In genomic region chr17:72395956-72396355, GRCm38 (mm10) we compare ENCODE assay signal across 22 mouse cellular contexts.
DNase-seq lines count a peak whose midpoint lies in the region; ATAC-seq and TF ChIP-seq lines count a peak whose summit lies in the region.
"Had no signal": no experiment of that assay in that cellular context is flagged by ENCODE, and none has a peak within 500 bp of the region (broad histone marks: within the 10 kb centered on the region; RNA-seq: fewer than 3 reads in every experiment).

No protein-coding gene starts in this region.

- H3K4me3 ChIP-seq in kidney, embryonic 15.5 days (replicated peaks): no peak overlapping the region
- no peak overlapping the region for H3K4me3 ChIP-seq in limb, embryonic 14.5 days (replicated peaks; ENCODE audit: low read length)
- H3K4me3 ChIP-seq: erythroblast, embryonic 14.5 days; forebrain, embryonic 13.5 days; heart, embryonic 15.5 days; hindbrain, embryonic 13.5 days; midbrain, embryonic 12.5 days had no signal

- H3K9me3 ChIP-seq in kidney, embryonic 15.5 days (replicated peaks): no peaks in the 10 kb centered on the region
- H3K9me3 ChIP-seq in limb, embryonic 14.5 days (ENCODE audit: control insufficient read depth, low read length): no peaks in the 10 kb centered on the region
- H3K9me3 ChIP-seq: forebrain, embryonic 13.5 days; heart, embryonic 15.5 days; hindbrain, embryonic 13.5 days; midbrain, embryonic 12.5 days had no signal

- 18% methylated on average over 8 of the region's 8 CpGs for WGBS in kidney, embryonic 15.5 days
- WGBS in limb, embryonic 14.5 days: 26% methylated on average over 8 of the region's 8 CpGs

- H3K27me3 ChIP-seq in kidney, embryonic 15.5 days: no peaks in the 10 kb centered on the region
- no peaks in the 10 kb centered on the region for H3K27me3 ChIP-seq in limb, embryonic 14.5 days (ENCODE audit: control insufficient read depth, insufficient read depth, low read length)
- H3K27me3 ChIP-seq: forebrain, embryonic 13.5 days; heart, embryonic 15.5 days; hindbrain, embryonic 13.5 days; midbrain, embryonic 12.5 days had no signal

- ATAC-seq in kidney, embryonic 15.5 days (replicated peaks; ENCODE audit: low FRiP score): no peak
- ATAC-seq in limb, embryonic 14.5 days (ENCODE audit: low FRiP score, low read depth): no peak; the same call in 1 of the 2 replicates
- ATAC-seq in megakaryocyte, adult 5-6 weeks (ENCODE audit: poor library complexity, severe bottlenecking): no peak
- ATAC-seq: forebrain, embryonic 13.5 days; lung, postnatal 0 days had no signal

- no peak overlapping the region for H3K4me2 ChIP-seq in kidney, embryonic 15.5 days
- 0 out of 2 replicates have a peak overlapping the region, but pooled peaks have one; percentile 2 for H3K4me2 ChIP-seq in limb, embryonic 14.5 days (replicated peaks; ENCODE audit: low read depth, low read length, severe bottlenecking)
- H3K4me2 ChIP-seq: forebrain, embryonic 13.5 days; heart, embryonic 15.5 days; hindbrain, embryonic 13.5 days; midbrain, embryonic 12.5 days had no signal

- peak; percentile 14 for DNase-seq in embryo, embryonic 10 days (ENCODE audit: low spot score)
- DNase-seq in embryo, embryonic 9.5 days (ENCODE audit: extremely low spot score): no peak
- DNase-seq in kidney, postnatal 4 days: peak; percentile 5 to 39
- DNase-seq in embryo, embryonic 11 days: peak; percentile 10
- DNase-seq in limb, embryonic 14.5 days (ENCODE audit: low spot score): no peak
- DNase-seq in spleen, adult 12 weeks (ENCODE audit: low spot score): no peak
- DNase-seq: adrenal gland, postnatal 14 days; cerebellum, adult 11 months; cerebellum, postnatal 10 days; heart, postnatal 36 days; kidney, adult 11 months; kidney, postnatal 14 days; thymus, adult 2 months had no signal

- H3K9ac ChIP-seq in kidney, embryonic 15.5 days: no peak overlapping the region
- H3K9ac ChIP-seq in limb, embryonic 14.5 days (ENCODE audit: low read depth, low read length, severe bottlenecking): no peak overlapping the region
- H3K9ac ChIP-seq: forebrain, embryonic 13.5 days; heart, embryonic 15.5 days; hindbrain, embryonic 13.5 days; midbrain, embryonic 12.5 days had no signal

- H3K4me1 ChIP-seq in kidney, embryonic 15.5 days: 0 out of 2 replicates have a peak, but pooled peaks cover 3% of the 10 kb centered on the region
- no peaks in the 10 kb centered on the region for H3K4me1 ChIP-seq in limb, embryonic 14.5 days (ENCODE audit: control insufficient read depth, insufficient read depth, low read length)
- H3K4me1 ChIP-seq: heart, embryonic 15.5 days; hindbrain, embryonic 13.5 days had no signal

- no peak overlapping the region for H3K27ac ChIP-seq in kidney, embryonic 15.5 days
- no peak overlapping the region for H3K27ac ChIP-seq in limb, embryonic 14.5 days (replicated peaks; ENCODE audit: low read depth, low read length)
- H3K27ac ChIP-seq: forebrain, embryonic 13.5 days; heart, embryonic 15.5 days; hindbrain, embryonic 13.5 days; midbrain, embryonic 12.5 days; stomach, postnatal 0 days had no signal

- H3K36me3 ChIP-seq in kidney, embryonic 15.5 days: no peaks in the 10 kb centered on the region
- no peaks in the 10 kb centered on the region for H3K36me3 ChIP-seq in limb, embryonic 14.5 days (ENCODE audit: control insufficient read depth, insufficient read depth, low read length)
- H3K36me3 ChIP-seq: heart, embryonic 15.5 days; hindbrain, embryonic 13.5 days; midbrain, embryonic 12.5 days had no signal

- TF ChIP-seq POLR2A in limb, embryonic 14.5 days (IDR thresholded peaks at IDR 0.05; ENCODE audit: borderline replicate concordance, extremely low read depth, insufficient read depth, insufficient read length): no peak

Comparison
In these comparisons a context has a peak if more than half of its experiments do, and no peak if none do; other contexts are left out.
1. DNase-seq: peak in embryo, embryonic 10 days (single experiment), kidney, postnatal 4 days (2 of 2) and embryo, embryonic 11 days (single experiment); none in embryo, embryonic 9.5 days (single experiment), limb, embryonic 14.5 days (single experiment) and spleen, adult 12 weeks (single experiment).